Mouse (Mus musculus): Measurements from ENCODE around the gene Vamp1. TPM values are rescaled to one million over a fixed set of nuclear protein-coding genes. Genes with fewer than 3 reads are reported as not detected.

Gene Vamp1
- polyA plus RNA-seq, 1 experiment from 2014 or later, result 3.3 TPM

DNA sequence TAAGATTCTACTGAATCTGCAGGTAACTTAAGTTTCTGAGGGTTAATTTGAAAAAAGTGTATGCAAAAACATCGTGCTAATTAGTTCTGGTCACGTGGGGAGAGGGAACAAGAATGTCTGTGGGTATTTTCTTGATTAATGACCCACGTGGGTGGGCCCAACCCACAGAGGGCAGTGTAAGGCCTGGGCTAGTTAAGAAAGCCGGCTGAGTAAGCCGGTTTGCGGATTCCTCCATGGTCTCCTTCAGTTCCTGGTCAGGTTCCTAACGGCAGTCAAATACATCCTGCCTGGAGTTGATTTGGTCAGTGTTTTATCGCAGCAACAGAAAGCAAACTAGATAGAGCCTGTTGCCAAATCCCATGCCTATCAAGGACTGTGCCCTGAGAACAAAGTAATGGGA is 68.9 kb downstream of the Vamp1 start:
- DNase-seq (ENCODE audit: low spot score) (peak; percentile 74), ATAC-seq (ENCODE audit: low FRiP score, low TSS enrichment) (peak; percentile 81)
- Histone ChIP-seq H3K4me3 (ENCODE audit: low read depth, low read length) (no peak overlapping the region), H3K27ac (replicated peaks) (no peak overlapping the region), H3K9me3 (ENCODE audit: control insufficient read depth, low read length) (no peaks in the 10 kb centered on the region), H3K4me1 (replicated peaks; ENCODE audit: control insufficient read depth, insufficient read depth) (0 out of 2 replicates have a peak, but pooled peaks cover 2% of the 10 kb centered on the region), H3K4me2 (replicated peaks; ENCODE audit: low read depth) (no peak overlapping the region), H3K27me3 (ENCODE audit: control insufficient read depth, insufficient read depth, low read length) (no peaks in the 10 kb centered on the region), H3K36me3 (ENCODE audit: control insufficient read depth, insufficient read depth, low read length) (no peaks in the 10 kb centered on the region), H3K9ac (ENCODE audit: low read length) (no peak overlapping the region)
- WGBS, result 20% methylated on average over 8 of the region's 8 CpGs
- TF ChIP-seq EP300 (optimal IDR thresholded peaks at IDR 0.05) (no peak), CTCF (IDR thresholded peaks at IDR 0.05; ENCODE audit: low read depth) (peak; percentile 48)

DNA sequence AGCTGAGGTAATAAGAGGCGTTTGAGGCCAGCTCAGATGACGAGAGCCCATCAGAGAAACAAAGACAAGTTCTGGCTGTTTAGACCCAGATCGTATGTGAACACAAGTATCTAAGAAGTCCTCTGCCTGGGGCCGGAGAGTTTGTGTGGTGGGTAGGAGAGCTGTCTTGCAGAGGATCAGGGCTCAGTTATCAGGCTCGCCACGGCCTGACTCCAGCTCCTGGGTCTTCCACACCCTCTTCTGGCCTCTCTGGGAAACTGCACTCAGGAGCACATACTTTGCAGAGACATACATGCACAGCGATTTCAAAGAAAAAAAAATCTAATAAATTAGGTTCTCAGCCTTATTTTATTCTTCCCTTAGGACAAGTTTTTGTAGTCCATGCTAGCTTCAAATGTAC is 69.4 kb downstream of the Vamp1 start:
- Histone ChIP-seq H3K27ac (replicated peaks) (no peak overlapping the region), H3K9me3 (ENCODE audit: control insufficient read depth, low read length) (no peaks in the 10 kb centered on the region), H3K4me1 (replicated peaks; ENCODE audit: control insufficient read depth, insufficient read depth) (0 out of 2 replicates have a peak, but pooled peaks cover 2% of the 10 kb centered on the region), H3K9ac (ENCODE audit: low read length) (no peak overlapping the region), H3K27me3 (ENCODE audit: control insufficient read depth, insufficient read depth, low read length) (no peaks in the 10 kb centered on the region), H3K4me3 (ENCODE audit: low read depth, low read length) (no peak overlapping the region), H3K36me3 (ENCODE audit: control insufficient read depth, insufficient read depth, low read length) (no peaks in the 10 kb centered on the region), H3K4me2 (replicated peaks; ENCODE audit: low read depth) (no peak overlapping the region)
- WGBS, result 79% methylated on average over 7 of the region's 7 CpGs
- ATAC-seq (ENCODE audit: low FRiP score, low TSS enrichment) (no peak), DNase-seq (ENCODE audit: low spot score) (no peak)
- TF ChIP-seq EP300 (optimal IDR thresholded peaks at IDR 0.05), result no peak
- TF ChIP-seq CTCF (IDR thresholded peaks at IDR 0.05; ENCODE audit: low read depth), result peak; percentile 33

DNA sequence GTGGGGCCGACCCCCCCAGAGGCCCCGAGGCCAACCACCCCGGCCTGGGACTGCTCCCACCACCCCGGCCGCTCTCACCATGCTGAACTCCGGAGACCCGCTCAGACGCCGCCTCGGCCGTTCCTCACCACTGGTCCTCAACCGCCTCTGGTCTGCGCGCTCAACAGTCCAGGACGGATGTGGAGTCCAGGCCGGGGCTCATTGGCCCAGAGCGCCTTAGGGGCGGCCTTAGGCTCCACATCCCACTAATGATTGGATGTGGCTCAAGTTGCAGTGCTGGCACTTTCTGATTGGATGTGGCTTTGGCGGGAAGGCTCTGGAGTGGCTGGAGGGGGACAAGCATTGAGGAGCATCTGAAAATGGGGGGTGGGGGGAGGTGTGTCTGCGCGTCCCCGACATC is 70.5 kb downstream of the Vamp1 start, which contains the start of gene Tuba3a:
Gene Tuba3a (minus strand): TSS at position 153 of the 400 bp plus-strand sequence.
- Histone ChIP-seq H3K36me3 (ENCODE audit: control insufficient read depth, insufficient read depth, low read length) (no peaks in the 10 kb centered on the region), H3K4me2 (replicated peaks; ENCODE audit: low read depth) (no peak within 1 kb of the TSS), H3K27me3 (ENCODE audit: control insufficient read depth, insufficient read depth, low read length) (no peaks in the 10 kb centered on the region), H3K27ac (replicated peaks) (no peak within 1 kb of the TSS), H3K4me3 (ENCODE audit: low read depth, low read length) (no peak within 1 kb of the TSS), H3K4me1 (replicated peaks; ENCODE audit: control insufficient read depth, insufficient read depth) (0 out of 2 replicates have a peak, but pooled peaks cover 2% of the 10 kb centered on the region), H3K9me3 (ENCODE audit: control insufficient read depth, low read length) (no peaks in the 10 kb centered on the region), H3K9ac (ENCODE audit: low read length) (no peak within 1 kb of the TSS)
- 93% methylated on average over 22 of the region's 22 CpGs for WGBS
- ATAC-seq (ENCODE audit: low FRiP score, low TSS enrichment), result no peak
- no peak for DNase-seq (ENCODE audit: low spot score)
- TF ChIP-seq CTCF (IDR thresholded peaks at IDR 0.05; ENCODE audit: low read depth) (no peak), EP300 (optimal IDR thresholded peaks at IDR 0.05) (no peak)

DNA sequence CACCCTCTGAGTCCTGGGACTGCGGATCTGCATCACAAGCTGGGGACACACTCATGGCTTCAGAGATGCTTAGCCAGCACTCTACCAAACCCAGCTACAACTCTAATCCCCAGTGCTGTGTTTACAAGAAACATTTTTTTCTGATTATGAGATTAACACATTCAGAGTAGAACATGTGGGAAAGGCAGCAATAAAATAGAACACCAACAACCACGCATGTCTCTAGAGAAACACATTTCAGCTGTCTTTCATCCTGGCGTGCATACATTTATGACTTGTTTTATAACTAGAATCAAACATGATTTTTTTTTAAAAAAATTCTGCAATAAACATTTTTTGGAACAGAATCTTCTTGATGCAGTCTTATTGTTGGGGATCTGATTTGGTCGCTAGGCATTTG is 71.6 kb downstream of the Vamp1 start:
- Histone ChIP-seq H3K4me1 (replicated peaks; ENCODE audit: control insufficient read depth, insufficient read depth) (0 out of 2 replicates have a peak, but pooled peaks cover 2% of the 10 kb centered on the region), H3K27ac (replicated peaks) (no peak overlapping the region), H3K36me3 (ENCODE audit: control insufficient read depth, insufficient read depth, low read length) (no peaks in the 10 kb centered on the region), H3K27me3 (ENCODE audit: control insufficient read depth, insufficient read depth, low read length) (no peaks in the 10 kb centered on the region), H3K9me3 (ENCODE audit: control insufficient read depth, low read length) (no peaks in the 10 kb centered on the region), H3K4me3 (ENCODE audit: low read depth, low read length) (no peak overlapping the region), H3K4me2 (replicated peaks; ENCODE audit: low read depth) (no peak overlapping the region), H3K9ac (ENCODE audit: low read length) (no peak overlapping the region)
- DNase-seq (ENCODE audit: low spot score), result no peak
- no peak for ATAC-seq (ENCODE audit: low FRiP score, low TSS enrichment)
- TF ChIP-seq EP300 (optimal IDR thresholded peaks at IDR 0.05) (no peak), CTCF (IDR thresholded peaks at IDR 0.05; ENCODE audit: low read depth) (no peak)
- 62% methylated on average over 4 of the region's 4 CpGs for WGBS

DNA sequence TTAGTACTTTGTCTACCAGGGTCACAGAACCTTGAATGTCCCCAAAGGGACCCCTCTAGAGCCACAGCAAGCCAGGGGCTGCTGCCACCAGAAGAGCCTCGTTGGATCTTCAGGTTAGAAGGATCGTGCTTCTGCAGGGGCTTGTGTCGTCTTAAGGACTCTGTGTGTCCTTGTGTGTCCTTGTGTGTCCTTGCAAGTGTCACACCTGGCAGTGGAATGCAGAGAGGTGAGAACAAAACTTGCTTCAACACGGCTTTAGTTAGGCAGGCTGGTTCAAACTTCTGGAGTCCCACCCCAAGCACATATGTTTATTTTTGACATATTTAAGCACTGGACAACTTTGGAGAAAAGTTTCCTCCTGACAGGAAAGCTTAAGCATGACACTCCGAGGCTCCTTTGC is 73.4 kb downstream of the Vamp1 start:
- WGBS, result 43% methylated on average over 5 of the region's 5 CpGs
- ATAC-seq (ENCODE audit: low FRiP score, low TSS enrichment), result no peak

DNA sequence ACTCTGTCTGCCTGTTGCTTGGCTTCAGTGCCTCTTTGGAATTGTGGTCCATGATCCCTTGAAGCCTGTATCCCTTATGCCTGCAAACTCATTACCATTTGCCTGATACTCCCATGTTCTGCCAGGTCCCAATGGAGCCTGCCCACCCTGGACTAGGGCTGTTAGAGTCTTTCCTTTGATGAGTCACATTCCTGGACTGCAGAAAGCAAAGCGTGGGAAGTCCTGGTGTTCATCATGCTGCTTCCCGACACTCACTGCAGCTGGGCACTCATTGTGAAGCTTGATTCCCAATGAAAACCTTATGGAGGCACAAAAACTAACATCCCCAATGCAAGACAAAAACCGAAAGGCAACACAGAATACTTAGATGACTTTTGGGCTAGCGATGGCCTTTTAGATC is 76.0 kb downstream of the Vamp1 start:
- Histone ChIP-seq H3K4me1 (replicated peaks; ENCODE audit: control insufficient read depth, insufficient read depth) (0 out of 2 replicates have a peak, but pooled peaks cover 2% of the 10 kb centered on the region), H3K9me3 (ENCODE audit: control insufficient read depth, low read length) (no peaks in the 10 kb centered on the region), H3K4me2 (replicated peaks; ENCODE audit: low read depth) (no peak overlapping the region), H3K36me3 (ENCODE audit: control insufficient read depth, insufficient read depth, low read length) (no peaks in the 10 kb centered on the region), H3K27me3 (ENCODE audit: control insufficient read depth, insufficient read depth, low read length) (no peaks in the 10 kb centered on the region), H3K27ac (replicated peaks) (no peak overlapping the region), H3K4me3 (ENCODE audit: low read depth, low read length) (no peak overlapping the region), H3K9ac (ENCODE audit: low read length) (no peak overlapping the region)
- TF ChIP-seq EP300 (optimal IDR thresholded peaks at IDR 0.05) (no peak), CTCF (IDR thresholded peaks at IDR 0.05; ENCODE audit: low read depth) (no peak)
- no peak for ATAC-seq (ENCODE audit: low FRiP score, low TSS enrichment)
- 60% methylated on average over 4 of the region's 4 CpGs for WGBS
- no peak for DNase-seq (ENCODE audit: low spot score)

More for the DNA sequence above, 73.4 kb downstream of the Vamp1 start:
- no peaks in the 10 kb centered on the region for H3K36me3 ChIP-seq (ENCODE audit: control insufficient read depth, insufficient read depth, low read length)
- no peak for TF ChIP-seq EP300 (optimal IDR thresholded peaks at IDR 0.05)
- TF ChIP-seq CTCF (IDR thresholded peaks at IDR 0.05; ENCODE audit: low read depth), result no peak
- H3K9me3 ChIP-seq (ENCODE audit: control insufficient read depth, low read length), result no peaks in the 10 kb centered on the region
- H3K27me3 ChIP-seq (ENCODE audit: control insufficient read depth, insufficient read depth, low read length), result no peaks in the 10 kb centered on the region
- no peak overlapping the region for H3K4me2 ChIP-seq (replicated peaks; ENCODE audit: low read depth)
- H3K4me3 ChIP-seq (ENCODE audit: low read depth, low read length), result no peak overlapping the region
- no peak overlapping the region for H3K9ac ChIP-seq (ENCODE audit: low read length)
- 0 out of 2 replicates have a peak, but pooled peaks cover 2% of the 10 kb centered on the region for H3K4me1 ChIP-seq (replicated peaks; ENCODE audit: control insufficient read depth, insufficient read depth)
- DNase-seq (ENCODE audit: low spot score), result no peak
- H3K27ac ChIP-seq (replicated peaks), result peak overlapping the region; percentile 63
